Mouse (Mus musculus) lung, adult 2 months (tissue): ENCODE measurements around the gene Sh3bgrl. TPM values are rescaled to one million over a fixed set of nuclear protein-coding genes. Genes with fewer than 3 reads are reported as not detected.

Experiments used
- DNase-seq: peaks from one replicate; pipeline ENCODE4 v3.0.0; 2022
- H3K4me1 ChIP-seq: fragments of 200-500 bp; 2 replicates; pipeline ENCODE4 v1.6.1; 2011; ENCODE audit warnings: low read length; ENCODE audit not compliant: control insufficient read depth, insufficient read depth
- H3K4me3 ChIP-seq: fragments of 200-500 bp; replicated peaks from 2 replicates; pipeline ENCODE3; 2011; ENCODE audit warnings: low read depth, mild to moderate bottlenecking, control low read depth, low read length; ENCODE audit errors: extremely low read depth
- CTCF ChIP-seq: fragments of 200-500 bp; IDR thresholded peaks from 2 replicates; pipeline ENCODE4 v1.5.1; 2011; ENCODE audit warnings: mild to moderate bottlenecking, low read length, control low read depth; ENCODE audit not compliant: insufficient read depth
- POLR2A ChIP-seq: fragments of 200-500 bp; IDR thresholded peaks from 2 replicates; pipeline ENCODE4 v1.6.1; 2011; ENCODE audit warnings: low read depth, mild to moderate bottlenecking, control low read depth, low read length, borderline replicate concordance; ENCODE audit errors: extremely low read depth
- WGBS: fragments of 180-500 bp; shearing (Covaris S2); methylation state at CpG from one replicate; pipeline ENCODE4 v1.1.7; 2018; 5-methylcytosine and 5-hydroxymethylcytosine counted together
- polyA plus RNA-seq: library from polyadenylated mRNA; depleted of rRNA; stranded (reverse); fragments of >200 nt; gene quantifications from 2 replicates; pipeline ENCODE4 v1.2.3, GENCODE M21; 2012; rRNA removed

Sh3bgrl gene
- polyA plus RNA-seq, 1 experiment = 31.8 TPM

DNA sequence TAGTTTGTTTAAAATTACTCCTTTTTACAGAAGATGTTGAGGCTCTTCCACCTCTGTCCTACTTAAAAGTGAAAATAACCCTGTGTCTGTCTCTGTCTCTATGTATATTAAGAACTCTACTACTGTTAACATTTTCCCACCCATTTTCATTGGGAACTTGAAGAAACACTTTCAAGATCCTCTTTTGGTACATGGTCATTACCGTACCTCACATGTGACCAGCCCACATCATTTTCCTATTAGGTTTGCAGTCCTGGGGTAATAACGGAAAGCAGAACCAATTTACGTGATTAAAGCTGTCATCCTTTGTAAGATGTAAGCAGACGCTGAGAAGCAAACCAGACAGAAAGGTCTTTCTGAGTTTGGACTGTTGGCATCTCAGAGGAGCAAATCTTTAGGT lies 101.3 kb downstream of the Sh3bgrl start, which contains the start of gene Gm6377:
Gm6377 (plus strand) TSS at position 289 of the 400 bp plus-strand sequence.
- DNase-seq = no peak
- 81% methylated on average over 4 of the region's 4 CpGs for WGBS
- no peak for TF ChIP-seq POLR2A
- H3K4me1 ChIP-seq = no peaks in the 10 kb centered on the region
- H3K4me3 ChIP-seq = no peak within 1 kb of the TSS

DNA sequence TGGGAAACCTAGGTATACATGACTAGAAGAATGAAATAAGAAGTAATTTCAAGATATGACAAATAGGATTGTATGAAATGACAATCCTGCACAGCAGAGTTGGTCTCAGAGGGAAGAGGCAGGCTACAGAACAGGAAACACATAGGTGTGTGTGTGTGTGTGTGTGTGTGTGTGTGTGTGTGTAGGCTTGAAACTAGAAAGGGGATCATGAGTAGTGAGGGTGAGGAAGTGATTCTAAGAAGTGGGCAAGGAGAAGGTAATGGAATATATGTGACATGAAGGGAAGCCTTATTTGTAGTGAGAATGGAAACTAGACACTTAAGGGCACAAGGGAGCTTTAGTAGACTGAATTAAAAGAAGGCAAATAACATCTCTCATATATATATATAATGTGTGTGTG lies 112.7 kb downstream of the Sh3bgrl start:
- no peak overlapping the region for H3K4me3 ChIP-seq
- H3K4me1 ChIP-seq = no peaks in the 10 kb centered on the region
- no peak for DNase-seq
- TF ChIP-seq POLR2A (no peak), CTCF (no peak)

DNA sequence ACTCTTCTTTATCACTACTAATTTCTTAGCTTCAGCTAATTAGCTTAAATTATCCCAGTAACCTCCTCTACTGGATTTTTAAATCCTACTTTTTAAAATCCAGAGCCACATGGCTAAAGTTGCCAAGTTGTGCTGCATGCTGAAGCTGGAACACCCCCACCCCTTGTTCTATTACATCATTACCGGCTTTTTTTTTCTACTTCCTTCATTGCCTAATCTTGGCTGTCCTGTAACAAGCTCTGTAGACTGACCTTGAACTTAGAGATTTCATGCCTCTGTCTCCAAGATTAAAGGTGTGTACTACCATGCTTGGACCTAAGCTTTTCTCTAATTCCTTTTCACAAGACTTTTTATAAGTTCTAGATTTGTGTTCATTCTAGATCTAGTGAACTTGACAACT lies 133.6 kb downstream of the Sh3bgrl start:
- no peak overlapping the region for H3K4me3 ChIP-seq
- no peak for DNase-seq
- TF ChIP-seq POLR2A = no peak
- no peak for TF ChIP-seq CTCF
- 90% methylated on average over 1 of the region's 1 CpGs for WGBS
- H3K4me1 ChIP-seq = no peaks in the 10 kb centered on the region

DNA sequence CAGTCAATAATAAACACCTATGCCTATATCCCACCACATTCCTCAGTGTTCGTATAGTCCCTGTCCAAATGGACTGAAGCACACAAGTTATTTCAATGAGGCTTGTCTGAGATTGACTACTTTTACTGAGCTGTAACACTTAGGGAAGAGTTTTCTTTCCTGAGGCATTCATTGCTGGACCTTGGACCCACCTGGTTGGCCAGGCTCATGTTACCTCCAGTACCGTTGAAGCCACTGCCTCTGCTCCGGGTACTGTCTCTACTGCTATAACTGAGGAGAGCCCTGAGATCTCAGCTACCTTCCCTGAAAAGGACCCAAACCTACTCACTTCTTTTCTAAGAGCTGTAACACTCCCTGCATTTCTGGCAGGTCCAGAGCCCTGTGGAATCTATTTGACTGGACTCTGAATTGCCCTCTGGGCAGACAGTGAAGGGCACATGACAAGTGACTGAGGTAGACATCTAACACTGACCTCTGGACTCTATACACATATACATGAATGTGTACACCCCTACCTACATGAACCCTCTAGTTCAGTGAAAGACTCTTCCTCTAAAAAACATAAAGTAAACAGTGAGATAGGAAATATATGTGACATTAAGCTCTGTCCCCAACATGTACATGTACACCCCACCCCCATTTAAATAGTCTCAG lies 140.3 kb downstream of the Sh3bgrl start:
- Histone ChIP-seq H3K4me1 (no peaks in the 10 kb centered on the region), H3K4me3 (no peak overlapping the region)
- no peak for DNase-seq
- WGBS = 89% methylated on average over 3 of the region's 3 CpGs
- TF ChIP-seq CTCF (no peak), POLR2A (no peak)

DNA sequence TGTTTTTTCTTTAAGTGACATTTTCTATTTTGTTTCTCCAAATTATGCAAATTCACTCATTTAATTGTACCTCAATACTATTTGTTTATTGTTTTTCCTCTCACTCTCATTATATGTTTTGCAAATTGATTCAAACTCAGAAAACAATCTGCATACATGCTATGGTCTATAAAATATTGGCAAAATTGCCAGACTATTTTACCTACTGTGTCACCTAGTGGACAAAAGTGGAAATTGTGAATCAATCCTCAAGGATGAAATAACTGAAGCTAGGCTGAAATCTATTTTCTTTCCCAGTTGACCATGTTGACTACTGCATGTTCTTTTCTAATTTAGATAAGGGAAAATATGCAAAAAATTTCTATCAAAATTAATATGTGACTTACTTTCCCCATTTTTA lies 143.0 kb downstream of the Sh3bgrl start:
- TF ChIP-seq POLR2A (no peak), CTCF (no peak)
- no peak for DNase-seq
- Histone ChIP-seq H3K4me1 (no peaks in the 10 kb centered on the region), H3K4me3 (no peak overlapping the region)

Other genes with a start within 250 kb of the Sh3bgrl start
- 0.36 and 0.69 TPM in 2 replicates for gene Hmgn5, start 82.0 kb upstream of the Sh3bgrl start, polyA plus RNA-seq
- gene Gm6377, start 101.4 kb downstream of the Sh3bgrl start, polyA plus RNA-seq = 0.03 and 0.15 TPM in 2 replicates